Mouse (Mus musculus): ENCODE measurements around the gene Fam90a1a. TPM values are rescaled to one million over a fixed set of nuclear protein-coding genes. Genes with fewer than 3 reads are reported as not detected.

The Fam90a1a gene
- total RNA-seq (2023): not detected

GRCm38 (mm10) chr8:21958414-21958813 lies at the start of gene Fam90a1a:
Fam90a1a (plus strand) TSS chr8:21958714.

DNA sequence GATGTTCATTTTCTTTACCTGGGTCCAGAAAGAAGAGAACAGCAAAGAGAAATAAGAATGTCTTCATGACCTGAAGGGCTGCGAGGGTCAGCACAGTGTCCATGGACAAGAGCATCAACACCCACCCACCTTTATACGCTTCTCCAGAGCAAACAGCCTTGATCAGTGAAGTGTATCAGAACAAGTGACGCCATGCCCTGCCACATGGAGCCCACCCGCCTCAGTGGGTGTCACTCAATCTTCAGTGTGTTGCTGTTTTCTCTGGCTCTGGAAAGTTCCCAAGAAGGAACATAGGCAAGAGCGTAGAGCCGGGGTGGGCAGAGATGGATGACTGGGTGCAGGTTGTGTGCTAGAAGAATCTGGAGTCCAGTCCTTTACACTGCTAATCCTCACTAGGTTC lies 25.9 kb upstream of the Fam90a1a start, which contains the start of gene Defb15:
Defb15 (minus strand) TSS at position 101 of the 400 bp plus-strand sequence.

DNA sequence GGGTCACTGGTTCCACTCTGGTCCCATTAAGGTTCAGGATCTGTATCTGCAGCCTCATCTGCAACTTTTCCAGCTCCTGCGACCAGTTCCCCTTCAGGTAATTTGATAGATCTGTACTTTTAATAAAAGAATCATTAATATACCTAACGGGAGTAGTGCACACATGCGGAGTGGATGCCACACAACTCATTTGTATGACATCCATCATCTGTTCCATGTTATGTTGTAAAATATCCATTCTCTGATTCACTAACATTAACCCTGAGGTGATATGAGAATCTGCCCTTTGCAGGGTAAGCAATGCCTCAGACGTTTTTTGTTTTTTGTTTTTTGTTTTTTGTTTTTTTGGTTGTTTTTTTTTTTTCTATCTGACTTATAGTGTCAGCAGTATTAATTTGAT lies 20.5 kb upstream of the Fam90a1a start, which contains the start of gene Defb35:
Defb35 (plus strand) TSS at position 301 of the 400 bp plus-strand sequence.

GRCm38 (mm10) chr8:21946462-21946861 lies 12.1 kb upstream of the Fam90a1a start, which contains the start of gene Defb13:
Defb13 (plus strand) TSS chr8:21946762.

DNA sequence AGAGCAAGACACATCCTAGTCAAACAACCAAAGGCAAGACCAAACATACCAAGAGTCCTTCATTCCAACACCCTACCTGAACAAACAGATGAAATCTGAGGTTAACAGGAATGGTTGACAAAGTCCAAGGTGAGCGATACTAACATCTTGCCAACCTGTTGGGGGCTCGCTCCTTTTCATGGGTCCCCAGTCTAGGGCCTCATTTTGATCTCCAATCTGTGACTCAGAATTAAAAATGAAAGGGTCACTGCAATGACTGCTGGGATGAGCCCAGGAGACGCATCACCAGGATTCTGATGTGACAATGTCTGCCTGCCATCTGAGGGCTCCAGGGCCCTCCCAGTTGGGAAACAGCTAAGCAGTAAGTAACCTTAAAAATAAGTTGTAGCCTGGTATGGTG lies 11.0 kb downstream of the Fam90a1a start, which contains the start of gene Ccdc70:
Ccdc70 (plus strand) TSS at position 301 of the 400 bp plus-strand sequence.

Other genes with a start within 250 kb of the Fam90a1a start
- not detected for gene Defa24, start 224.2 kb upstream of the Fam90a1a start, total RNA-seq (2023)
- gene Defb50, start 135.2 kb upstream of the Fam90a1a start, total RNA-seq (2023): not detected
- gene Defb2, start 118.8 kb upstream of the Fam90a1a start, total RNA-seq (2023): not detected
- gene Defb10, start 99.8 kb upstream of the Fam90a1a start, total RNA-seq (2023): not detected
- not detected for gene Defb9, start 73.3 kb upstream of the Fam90a1a start, total RNA-seq (2023)
- not detected for gene Defb11, start 52.3 kb upstream of the Fam90a1a start, total RNA-seq (2023)
- not detected for gene Defb15, start 26.0 kb upstream of the Fam90a1a start, total RNA-seq (2023)
- gene Defb35, start 20.4 kb upstream of the Fam90a1a start, total RNA-seq (2023): not detected
- not detected for gene Defb13, start 12.0 kb upstream of the Fam90a1a start, total RNA-seq (2023)
- gene Ccdc70, start 11.1 kb downstream of the Fam90a1a start, total RNA-seq (2023): not detected
- under 1 TPM; 0.52 to 0.62 TPM for gene Atp7b, start 101.6 kb downstream of the Fam90a1a start, total RNA-seq (2023)
- gene Alg11, start 102.0 kb downstream of the Fam90a1a start, total RNA-seq (2023): 10 to 100 TPM; 17.5 to 21.8 TPM
- not detected for gene Nek5, start 166.3 kb downstream of the Fam90a1a start, total RNA-seq (2023)
- 1 to 10 TPM; 5.8 to 6.6 TPM for gene Nek3, start 207.7 kb downstream of the Fam90a1a start, total RNA-seq (2023)
- 1 to 10 TPM; 1.9 to 2.4 TPM for gene Ckap2, start 227.1 kb downstream of the Fam90a1a start, total RNA-seq (2023)
- gene Vps36, start 234.1 kb downstream of the Fam90a1a start, total RNA-seq (2023): 10 to 100 TPM; 28.6 to 34.1 TPM

All from B cell, adult 67 days (primary cell).